10 mouse cellular contexts compared by ENCODE assay signal in genomic region chr9:119246826-119247225, GRCm38 (mm10). TPM values are rescaled to one million over a fixed set of nuclear protein-coding genes. Genes with fewer than 3 reads are reported as not detected.
A peak's percentile ranks its signal among the peaks of the same experiment; 100 is the strongest.
DNase-seq lines count a peak whose midpoint lies in the region; ATAC-seq lines count a peak whose summit lies in the region.
"Had no signal": no experiment of that assay in that cellular context is flagged by ENCODE, and none has a peak within 500 bp of the region (broad histone marks: within the 10 kb centered on the region; RNA-seq: fewer than 3 reads in every experiment).

No protein-coding gene starts in this region.

- ATAC-seq in inflammation-experienced regulatory T-cells, adult 6 months, result no peak

- DNase-seq in adrenal gland, postnatal 14 days, result peak; percentile 47
- DNase-seq in adrenal gland, adult 18-20 months (ENCODE audit: low spot score in 2 of 2), result no peak
- peak; percentile 17 for DNase-seq in right cerebral cortex, postnatal 14 days
- DNase-seq in right cerebral cortex, adult 2 months (ENCODE audit: low spot score in 2 of 2), result no peak
- peak; percentile 58 for DNase-seq in heart, postnatal 4 days
- DNase-seq in testis, postnatal 10 days (ENCODE audit: low spot score), result peak; percentile 60
- DNase-seq in frontal cortex, postnatal 10 days (ENCODE audit: low spot score in 2 of 2), result no peak

RNA-seq across cellular contexts. Expression of gene Slc22a13, which starts 37.9 kb away (rescaled TPM):
- not detected in 2 replicates for total RNA-seq in adrenal gland, postnatal 14 days (2021)
- total RNA-seq in adrenal gland, adult 18-20 months (2021), result not detected
- not detected for total RNA-seq in heart, postnatal 4 days (2021)
- not detected for polyA plus RNA-seq in inflammation-experienced regulatory T-cells, adult 6 months (2017; shearing (Covaris generic))
- polyA plus RNA-seq: embryonic facial prominence, embryonic 15.5 days; neural tube, embryonic 11.5 days had no signal

Comparison
In these comparisons a context has a peak if more than half of its experiments do, and no peak if none do; other contexts are left out.
1. DNase-seq: peak in adrenal gland, postnatal 14 days (single experiment), right cerebral cortex, postnatal 14 days (single experiment), heart, postnatal 4 days (single experiment) and testis, postnatal 10 days (single experiment); none in adrenal gland, adult 18-20 months (0 of 2), right cerebral cortex, adult 2 months (0 of 2) and frontal cortex, postnatal 10 days (0 of 2).